Mouse (Mus musculus) c-Kit-positive CD71-positive TER-119-negative erythroid progenitor cells, embryonic 14.5 days (primary cell): ENCODE data around the gene Tmem169.

Experiments used
- DNase-seq: peaks from one replicate; pipeline ENCODE4 v3.0.0-alpha.2; 2013; ENCODE audit warnings: low read depth

Gene Tmem169

DNA sequence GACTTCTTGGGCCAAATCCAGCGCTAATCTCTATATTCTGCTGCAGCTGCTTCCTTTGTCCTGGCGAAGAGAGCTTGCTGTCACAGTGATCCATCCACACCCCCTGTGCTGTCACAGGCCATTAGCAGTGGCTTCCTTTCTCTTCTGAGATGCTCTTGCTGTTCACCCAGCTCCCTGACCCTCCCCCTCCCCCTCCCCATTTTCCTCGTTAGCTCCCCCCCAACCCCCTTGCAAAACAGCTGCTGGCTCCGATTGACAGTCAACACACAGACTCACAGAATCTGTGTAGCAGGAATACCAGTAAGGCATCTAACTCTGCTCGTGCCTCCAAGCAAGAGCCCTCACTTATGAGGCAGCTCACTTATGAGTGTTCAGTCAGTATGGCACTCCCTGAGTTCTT, 2.7 kb downstream of the Tmem169 start:
- no peak for DNase-seq

DNA sequence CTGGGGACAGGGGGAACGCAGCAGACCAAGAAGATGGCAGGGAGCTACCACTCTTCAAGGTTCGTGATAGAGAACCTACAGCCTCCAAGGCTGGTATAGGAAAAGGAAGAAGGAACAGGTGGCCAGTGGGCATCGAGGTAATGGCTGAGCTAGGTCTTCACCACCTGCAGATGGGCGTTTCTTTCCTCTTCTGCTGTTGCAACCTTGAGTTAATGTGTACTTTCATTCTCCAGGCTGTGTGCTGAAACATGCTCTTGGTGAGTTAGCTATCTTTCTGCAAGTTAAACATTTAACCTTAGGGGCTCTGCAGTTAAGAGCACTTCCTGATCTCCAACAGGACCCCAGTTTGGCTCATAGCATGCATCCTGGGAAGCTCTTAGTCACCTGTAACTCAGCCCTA, 3.7 kb downstream of the Tmem169 start:
- DNase-seq = no peak

DNA sequence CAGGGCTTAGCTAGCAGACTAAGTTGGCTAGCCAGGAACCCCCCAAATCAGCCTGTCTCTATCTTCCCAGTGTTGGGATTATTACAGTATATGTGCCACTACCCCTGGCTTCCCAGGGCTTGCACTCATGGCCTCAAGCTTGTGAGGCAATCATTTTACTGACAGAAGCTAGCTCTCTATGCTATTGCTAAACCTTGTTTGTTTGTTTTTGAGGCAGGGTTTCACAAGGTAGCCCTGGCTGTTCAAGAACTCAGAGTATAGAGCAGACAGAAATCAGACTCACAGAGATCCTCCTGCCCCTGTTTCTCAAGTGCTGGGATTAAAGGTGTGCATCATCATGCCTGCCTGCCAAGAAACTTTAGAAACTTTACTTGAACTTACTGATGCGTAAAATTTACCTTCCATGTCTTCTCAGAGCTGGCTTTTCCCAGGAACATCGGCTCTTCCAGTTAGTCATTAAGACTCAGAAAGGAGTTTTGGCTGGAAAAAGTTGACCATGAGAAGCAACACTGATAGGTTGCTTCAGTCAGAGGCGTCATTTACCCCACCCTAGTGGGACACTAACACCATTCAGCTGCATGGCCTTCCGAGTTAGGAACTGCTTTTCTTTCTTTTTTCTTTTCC, 4.5 kb downstream of the Tmem169 start:
- no peak for DNase-seq

DNA sequence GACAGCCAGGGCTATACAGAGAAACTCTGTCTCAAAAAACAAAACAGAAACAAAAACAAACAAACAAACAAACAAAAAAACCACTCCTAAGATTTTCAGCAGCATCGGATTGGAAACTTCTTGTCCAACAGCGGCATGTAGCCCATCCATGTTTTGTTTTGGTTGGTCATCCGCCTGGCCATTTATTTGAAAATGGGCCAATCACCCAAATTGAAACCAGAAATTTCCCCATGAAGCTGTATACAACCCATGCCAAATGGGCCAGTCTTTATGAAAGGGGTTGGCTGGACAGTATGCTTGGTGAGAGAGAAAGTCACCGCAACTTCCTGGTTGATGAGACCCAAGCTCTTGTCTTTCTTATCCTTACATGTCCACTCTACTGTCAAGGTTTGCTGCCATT, 6.7 kb downstream of the Tmem169 start:
- DNase-seq = no peak

DNA sequence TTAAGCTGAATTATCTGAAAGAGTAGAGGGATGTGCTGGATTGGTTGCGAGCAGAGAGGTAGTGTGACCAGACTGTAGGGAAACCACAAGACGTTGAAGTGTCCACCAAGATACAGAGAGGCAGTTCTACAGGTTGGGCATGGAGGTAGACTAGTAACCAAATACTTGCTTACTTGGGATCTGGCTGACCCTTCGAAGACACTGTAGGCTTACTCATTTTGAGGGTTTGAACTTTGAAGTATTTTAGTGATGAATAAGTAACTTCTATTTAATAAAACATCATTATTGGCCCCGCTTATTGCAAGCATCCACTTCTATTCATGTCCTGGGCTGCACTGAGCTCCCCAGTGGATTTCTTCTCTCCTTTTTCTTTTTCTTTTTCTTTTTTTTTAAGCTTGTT, 7.3 kb downstream of the Tmem169 start:
- no peak for DNase-seq

DNA sequence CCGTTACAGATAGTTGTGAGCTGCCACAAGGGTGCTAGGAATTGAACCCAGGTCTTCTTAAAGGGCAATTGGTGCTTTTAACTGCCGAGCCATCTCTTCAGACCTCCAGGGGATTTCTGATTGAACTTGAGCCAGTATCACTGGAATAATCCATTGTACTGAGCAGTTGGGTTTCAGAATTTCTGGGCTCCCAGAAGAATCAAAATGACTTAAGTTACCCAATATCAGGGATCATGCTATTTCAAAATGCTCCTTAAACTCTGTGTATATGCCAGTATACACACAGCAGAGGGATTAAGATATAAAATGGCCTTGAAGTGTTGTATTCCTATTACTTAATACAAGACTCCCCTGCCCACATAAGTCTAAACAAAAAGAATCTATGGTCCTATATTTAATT, 7.8 kb downstream of the Tmem169 start:
- no peak for DNase-seq

DNA sequence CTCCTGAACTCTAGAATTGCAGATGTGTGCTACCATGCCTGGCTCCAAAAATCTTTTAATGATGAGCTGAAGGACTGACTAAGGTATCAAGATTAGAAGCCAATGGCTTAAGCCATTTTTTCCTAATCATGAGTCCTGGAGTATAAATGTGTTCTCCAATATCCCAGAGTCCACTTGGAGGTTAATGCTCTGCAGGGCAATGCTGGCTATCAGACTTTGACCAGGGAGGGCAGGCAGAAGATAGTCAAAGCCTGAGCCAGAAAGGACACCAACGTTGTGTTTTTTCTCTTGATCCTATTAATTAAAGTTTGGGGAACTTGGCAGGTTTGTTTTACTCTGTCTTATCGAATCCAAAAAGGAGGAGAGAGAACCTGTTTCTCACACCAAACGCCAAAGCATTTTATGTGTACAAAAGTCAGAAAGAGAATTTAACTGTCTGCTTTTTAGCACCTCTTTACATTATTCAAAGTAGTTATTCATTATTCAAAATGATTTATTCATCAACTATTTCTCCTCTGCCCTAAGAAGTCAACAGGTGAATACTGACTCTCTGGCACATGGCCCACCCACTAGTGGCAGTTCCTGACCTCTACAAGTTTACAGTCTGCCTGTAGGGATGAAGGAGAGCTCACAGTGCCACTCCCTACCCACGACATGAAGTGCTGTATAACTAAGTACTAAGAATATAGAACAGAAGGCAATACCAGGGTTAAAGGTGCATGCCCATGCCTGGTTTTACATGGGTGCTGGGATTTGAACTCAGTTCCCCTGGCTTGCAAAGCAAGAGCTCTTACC, 9.9 kb downstream of the Tmem169 start:
- no peak for DNase-seq

DNA sequence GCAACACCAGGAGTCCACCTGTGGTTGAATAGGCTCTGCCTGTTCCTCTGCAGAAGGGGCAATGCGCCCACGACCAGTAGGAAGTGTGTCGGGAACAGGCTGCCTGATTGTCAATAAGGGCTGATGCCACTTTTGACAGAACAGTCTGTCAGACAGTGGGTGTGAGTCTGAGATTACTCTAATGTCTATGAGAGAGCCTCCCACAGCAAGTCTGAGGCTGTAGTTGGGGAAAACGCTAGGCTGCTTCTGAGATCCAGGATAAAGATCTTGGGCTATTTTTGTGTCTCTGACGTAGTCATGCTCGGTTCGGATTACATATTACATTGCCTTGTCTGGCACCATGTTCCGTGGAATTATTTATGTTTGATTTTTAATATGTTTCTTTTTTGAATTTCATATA, 11.6 kb downstream of the Tmem169 start:
- DNase-seq = no peak

DNA sequence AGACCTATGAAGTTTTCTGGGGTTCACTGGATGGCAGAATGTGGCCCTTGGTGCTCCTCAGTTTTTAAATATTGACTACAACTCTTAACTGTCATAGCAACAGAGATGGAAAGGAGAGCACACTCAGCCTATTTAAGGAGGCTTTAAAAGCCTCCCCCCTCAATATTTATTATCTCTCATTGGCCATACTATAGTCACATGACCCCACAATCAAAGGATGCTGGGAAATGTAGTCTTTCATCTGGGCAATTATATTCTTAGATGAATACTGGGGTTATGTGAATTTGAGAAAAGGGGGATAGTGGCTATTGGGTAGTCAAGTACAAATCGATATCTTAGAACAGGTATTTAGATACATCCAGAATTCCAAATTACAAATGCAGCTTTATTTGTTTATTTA, 17.7 kb downstream of the Tmem169 start:
- no peak for DNase-seq

DNA sequence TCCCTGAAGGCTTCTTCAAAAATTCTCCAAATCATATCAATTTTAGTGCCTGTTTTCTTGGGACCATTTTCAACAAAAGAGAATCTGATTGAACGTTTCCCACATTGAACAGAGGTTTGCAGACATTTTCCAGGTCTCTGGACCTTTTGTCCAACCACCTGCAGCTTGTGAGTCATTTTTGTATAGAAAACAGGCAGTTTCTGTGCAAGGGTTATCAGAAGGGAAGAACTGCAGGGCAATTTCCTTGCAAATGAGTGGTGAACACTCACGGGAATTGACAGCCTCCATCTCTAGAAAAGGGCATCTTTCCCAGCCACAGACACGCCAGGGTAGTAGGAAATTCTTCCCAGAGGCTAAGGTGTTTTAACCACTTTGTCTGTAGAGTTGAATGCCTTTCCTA, 22.1 kb downstream of the Tmem169 start:
- no peak for DNase-seq

DNA sequence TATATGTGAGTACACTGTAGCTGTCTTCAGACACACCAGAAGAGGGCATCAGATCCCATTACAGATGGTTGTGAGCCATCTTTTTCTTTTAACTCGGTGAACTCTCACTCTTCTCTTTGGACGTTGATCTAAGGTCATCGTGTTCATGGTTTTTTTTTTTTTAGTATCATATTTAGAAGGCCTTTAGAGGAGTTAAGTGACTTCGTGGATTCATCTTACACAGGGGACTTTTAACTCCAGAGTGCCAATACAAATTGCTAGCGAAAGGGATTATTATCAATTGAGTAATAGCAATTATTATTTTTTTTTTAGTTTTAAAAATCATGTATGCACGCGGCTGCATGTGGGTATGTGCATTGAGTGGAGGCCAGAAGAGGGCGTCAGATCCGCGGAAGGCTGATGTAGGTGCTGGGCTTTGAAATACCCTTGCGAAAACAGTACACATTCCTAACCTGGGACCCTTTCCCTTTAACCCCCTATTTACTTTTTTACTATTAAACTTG, 22.6 kb downstream of the Tmem169 start:
- peak; percentile 44 for DNase-seq

DNA sequence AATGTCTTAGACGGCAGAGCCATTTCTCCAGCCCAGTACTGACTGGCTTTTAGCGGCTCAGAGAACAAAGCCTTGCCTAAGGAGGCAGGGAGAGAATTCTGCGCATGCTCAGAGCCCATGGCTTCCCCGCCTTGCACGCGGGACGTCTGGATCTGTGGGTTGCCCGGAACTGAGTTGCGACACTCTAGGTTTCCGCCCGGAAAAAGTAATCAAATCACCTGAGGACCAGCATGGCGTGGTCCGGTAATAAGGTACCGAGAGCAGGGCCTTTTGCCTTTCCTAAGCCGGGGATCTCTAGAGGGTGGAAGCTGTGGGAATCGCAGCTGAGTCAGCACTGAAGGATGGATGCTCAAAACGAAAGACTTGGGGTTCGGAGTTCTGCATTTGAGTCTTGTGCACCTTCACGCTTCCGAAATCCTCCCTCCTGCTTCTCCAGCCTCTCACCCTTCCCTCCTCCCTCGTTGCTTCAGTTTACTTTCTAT, 23.2 kb downstream of the Tmem169 start, which contains the start of gene Xrcc5:
Xrcc5 (plus strand) TSS at position 105 of the 482 bp plus-strand sequence.
- peak; percentile 95 for DNase-seq

DNA sequence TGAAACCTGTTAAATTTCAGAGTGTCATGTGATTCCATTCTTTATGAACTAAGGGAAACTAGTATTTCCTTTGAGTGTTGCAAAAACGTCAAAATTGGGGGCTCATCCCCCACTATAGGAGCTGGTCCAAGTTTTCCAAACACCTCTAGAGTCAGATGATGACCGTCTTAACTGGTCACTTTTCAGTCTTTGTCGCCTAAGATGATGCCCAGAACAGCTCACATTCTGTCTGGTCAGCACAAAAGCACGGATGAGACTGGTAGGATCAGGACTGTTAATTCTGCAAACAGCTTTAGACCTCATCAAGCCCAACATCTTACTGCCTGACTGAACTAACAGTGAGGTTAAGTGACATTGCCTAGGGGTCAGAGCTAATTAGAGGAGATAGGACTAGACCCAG, 24.8 kb downstream of the Tmem169 start:
- DNase-seq = no peak

DNA sequence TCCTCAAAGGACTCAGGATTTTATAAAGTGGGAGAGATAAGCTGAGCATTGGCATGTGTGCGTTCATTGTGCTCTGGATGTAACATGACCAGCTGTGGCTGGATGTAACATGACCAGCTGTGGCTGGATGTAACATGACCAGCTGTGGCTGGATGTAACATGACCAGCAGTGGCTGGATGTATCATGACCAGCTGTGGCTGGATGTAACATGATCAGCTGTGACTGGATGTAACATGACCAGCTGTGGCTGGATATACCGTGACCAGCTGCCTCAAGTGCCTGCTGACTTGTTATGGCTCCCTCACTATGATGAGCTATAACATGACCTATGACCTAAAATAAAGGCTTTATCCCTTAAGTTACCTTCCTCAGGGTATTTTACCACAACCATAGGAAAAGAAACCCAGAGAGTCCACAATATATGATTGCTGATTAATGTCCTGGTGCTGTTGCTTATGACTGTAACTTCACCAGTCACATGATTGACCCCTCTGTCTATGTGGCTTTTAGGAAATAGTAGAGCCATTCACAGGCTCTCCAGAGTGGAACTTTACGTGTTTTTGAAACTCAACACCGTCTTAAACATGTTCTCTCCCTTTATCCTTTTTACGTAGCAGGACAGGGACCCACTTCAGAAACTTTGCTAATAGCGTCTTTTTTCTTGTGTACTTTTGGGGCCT, 25.7 kb downstream of the Tmem169 start:
- DNase-seq = no peak

DNA sequence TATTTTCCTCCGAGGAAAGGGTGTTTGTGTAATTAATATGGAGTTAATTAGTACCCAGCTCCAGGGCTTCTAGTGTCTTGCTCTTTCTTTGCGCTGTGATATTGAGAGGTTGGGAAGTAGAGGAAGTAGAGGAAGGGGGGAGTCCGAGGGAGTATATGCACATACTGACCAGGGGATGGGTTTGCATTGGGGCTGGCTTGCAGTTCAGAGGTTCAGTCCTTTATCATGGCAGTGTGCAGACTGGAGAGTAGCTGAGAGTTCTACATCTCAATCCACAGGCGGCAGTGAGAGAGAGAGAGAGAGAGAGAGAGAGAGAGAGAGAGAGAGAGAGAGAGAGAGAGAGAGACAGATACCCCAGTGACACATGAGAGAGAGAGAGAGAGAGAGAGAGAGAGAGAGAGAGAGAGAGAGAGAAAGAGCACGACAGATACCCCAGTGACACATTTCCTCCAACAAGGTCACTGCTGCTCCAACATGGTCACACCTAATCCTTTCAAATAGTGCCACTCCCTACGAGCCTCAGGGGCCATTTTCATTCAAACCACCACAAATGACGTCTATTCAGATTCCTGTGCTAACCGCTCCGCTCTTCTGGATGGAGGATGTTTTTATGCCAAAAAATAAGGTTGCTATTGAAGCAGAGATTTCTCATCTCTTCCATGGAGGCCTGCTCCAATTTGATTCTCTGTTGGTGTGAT, 28.7 kb downstream of the Tmem169 start:
- no peak for DNase-seq

DNA sequence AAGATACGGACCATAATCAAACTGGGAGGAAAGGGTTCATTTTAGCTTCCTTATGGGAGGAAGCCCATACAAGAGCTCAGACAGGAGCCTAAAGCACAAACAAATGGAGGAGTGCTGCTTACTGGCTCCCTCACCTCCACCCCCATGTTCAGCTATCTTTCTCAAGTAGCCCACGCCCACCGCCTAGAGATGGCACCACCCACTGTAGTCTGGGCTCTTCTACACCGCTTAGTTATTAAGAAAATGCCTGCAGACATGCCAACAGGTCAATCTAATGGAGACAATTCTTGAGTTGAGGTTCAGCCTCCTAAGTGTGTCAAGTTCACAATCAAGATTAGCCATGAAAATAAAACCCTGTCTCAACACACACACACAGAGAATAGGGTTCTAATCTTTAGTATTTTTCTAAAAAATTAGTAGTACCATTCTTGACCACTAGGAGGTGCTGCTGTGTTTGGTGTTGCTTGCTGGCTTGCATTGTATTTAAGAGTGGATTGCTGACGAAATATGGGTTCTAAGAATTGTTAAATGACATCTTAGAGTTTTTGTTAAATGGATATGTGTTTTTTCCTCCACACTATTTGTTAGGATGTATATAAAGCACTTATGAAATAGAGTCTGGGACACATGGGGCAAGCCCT, 29.4 kb downstream of the Tmem169 start:
- peak; percentile 48 for DNase-seq

DNA sequence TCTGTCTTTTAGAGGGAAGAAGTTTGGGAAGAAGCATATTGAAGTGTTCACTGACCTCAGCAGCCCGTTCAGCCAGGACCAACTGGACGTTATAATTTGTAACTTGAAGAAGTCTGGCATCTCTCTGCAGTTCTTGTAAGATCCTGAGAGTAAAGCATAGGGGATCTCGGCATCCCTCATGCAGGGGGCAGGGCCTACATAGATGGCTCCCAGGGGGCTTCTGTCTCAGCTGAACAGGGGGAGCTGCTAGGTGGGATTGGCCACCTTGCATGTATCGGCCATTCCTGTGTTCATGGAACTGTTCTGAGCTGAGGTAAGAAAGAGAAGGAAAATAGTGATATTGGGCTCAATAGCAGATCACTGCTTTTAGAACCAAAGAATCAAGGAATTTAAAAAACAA, 31.3 kb downstream of the Tmem169 start:
- no peak for DNase-seq

DNA sequence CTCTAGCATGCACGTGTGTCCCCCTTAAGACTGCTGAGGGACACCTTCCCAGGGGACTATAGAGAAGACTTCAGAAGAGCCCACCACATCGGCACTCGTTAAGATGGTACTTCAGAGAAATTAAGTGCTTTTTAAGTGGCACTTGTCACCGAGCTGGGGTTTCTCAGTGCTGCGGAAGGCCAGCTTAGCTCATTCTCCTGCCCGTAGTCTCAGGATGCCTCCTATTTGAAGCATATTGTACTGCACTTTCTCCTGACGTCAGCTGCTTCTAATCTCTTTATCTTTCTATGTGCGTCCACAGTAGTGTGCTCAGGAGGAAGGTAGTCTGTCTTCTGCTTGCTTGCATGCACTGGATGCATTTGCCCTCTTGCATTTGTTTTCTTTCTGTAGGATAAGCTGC, 32.2 kb downstream of the Tmem169 start:
- DNase-seq = no peak

DNA sequence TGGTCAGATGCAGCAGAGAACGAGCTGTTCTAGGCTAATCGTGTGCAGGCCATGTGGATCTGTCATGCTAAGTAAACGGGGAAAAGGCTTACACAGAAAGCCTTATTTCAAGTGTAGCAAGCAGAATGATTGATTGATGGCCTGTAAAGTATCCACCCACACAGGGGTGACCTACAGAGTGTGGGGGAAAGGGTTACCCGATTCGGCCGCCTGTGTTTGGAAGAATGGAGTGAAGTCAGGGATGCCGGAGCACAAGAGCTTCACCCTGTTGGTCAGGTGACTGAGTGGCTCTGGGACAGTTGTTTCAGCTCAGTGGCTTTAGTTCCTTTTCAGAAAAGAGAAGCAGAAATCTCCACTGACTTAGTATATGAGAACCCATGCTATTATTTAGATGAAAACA, 32.7 kb downstream of the Tmem169 start:
- no peak for DNase-seq

DNA sequence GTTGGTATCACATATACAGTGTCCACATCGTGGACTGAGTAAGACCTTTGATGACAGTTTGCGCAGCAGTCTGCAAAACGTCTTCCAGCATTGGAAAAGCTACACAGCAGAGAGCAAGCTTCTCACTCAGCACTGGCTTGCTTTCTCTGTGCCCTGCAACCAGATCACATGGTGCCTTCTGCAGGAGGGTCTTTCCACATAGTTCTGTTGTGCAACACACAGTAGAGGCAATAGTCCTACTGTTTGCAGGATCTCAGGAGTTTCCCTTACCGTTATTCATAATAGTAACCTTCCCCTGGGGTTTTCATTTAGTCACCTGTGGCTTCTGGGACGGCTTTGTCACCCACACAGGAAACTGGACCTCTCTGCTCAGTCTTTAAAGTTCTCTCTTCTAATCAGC, 36.6 kb downstream of the Tmem169 start:
- DNase-seq = no peak

DNA sequence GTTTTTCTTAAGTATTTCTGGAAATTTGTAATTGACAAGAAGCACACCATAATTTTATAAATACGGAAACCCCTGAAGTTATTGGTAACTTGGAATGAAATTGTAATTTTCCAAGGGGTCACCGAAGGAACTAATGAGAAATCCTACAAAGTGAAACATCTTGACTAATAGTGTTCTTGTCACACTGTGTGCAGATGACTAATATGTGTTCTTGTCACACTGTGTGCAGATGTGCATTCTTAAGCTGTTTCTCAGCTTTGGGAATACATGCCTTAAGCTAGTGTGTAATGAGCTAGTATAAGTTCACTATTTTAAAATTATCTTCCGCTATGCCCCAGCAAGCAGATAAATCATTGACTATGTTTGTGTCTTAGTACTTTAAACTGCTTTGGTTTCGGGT, 39.1 kb downstream of the Tmem169 start:
- no peak for DNase-seq
